In the genomic region with DNA sequence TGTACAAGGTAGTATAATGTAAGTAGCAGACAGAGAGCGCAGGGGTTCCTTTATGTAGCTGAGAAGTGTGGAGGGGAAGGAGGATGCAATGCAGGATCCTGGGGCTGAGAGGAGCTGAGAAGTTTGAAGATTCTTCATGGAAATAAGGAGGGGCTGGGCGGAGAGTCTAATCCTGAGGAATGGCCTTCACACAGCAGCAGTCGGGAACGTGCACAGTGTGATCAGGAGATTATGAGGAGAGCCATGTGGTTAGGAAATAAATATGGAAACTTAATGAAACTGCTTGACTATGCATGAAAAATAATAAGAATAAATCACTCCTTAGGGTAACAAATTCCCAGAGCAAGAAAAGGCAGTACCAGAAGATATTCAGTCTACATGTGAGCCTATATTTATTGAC, we compare ENCODE assay signal across 19 mouse cellular contexts.
"Had no signal": no experiment of that assay in that cellular context is flagged by ENCODE, and none has a peak within 500 bp of the region (broad histone marks: within the 10 kb centered on the region; RNA-seq: fewer than 3 reads in every experiment).

No protein-coding gene starts in this region.

- H3K9me3 ChIP-seq: liver, embryonic 12.5 days; megakaryocyte, embryonic 14.5 days; midbrain, embryonic 13.5 days; midbrain, embryonic 15.5 days; stomach, embryonic 15.5 days had no signal

- DNase-seq: lung, adult 18-20 months; lung, embryonic 14.5 days; lung, postnatal 10 days; lung, postnatal 36 days; retina, postnatal 1 day; right cerebral cortex, adult 18-20 months; right cerebral cortex, postnatal 25 days; thymus, adult 2 months; thymus, postnatal 25 days; thymus, postnatal 4 days had no signal

- ATAC-seq: liver, embryonic 12.5 days; midbrain, embryonic 13.5 days; midbrain, embryonic 15.5 days had no signal

- H3K36me3 ChIP-seq: liver, embryonic 12.5 days; midbrain, embryonic 13.5 days; midbrain, embryonic 15.5 days; stomach, embryonic 15.5 days had no signal

- H3K4me3 ChIP-seq: liver, embryonic 12.5 days; megakaryocyte, embryonic 14.5 days; midbrain, embryonic 13.5 days; midbrain, embryonic 15.5 days; stomach, embryonic 15.5 days had no signal

- H3K4me2 ChIP-seq: liver, embryonic 12.5 days; lung, embryonic 14.5 days; midbrain, embryonic 11.5 days; midbrain, embryonic 13.5 days; midbrain, embryonic 15.5 days; stomach, embryonic 15.5 days had no signal

- H3K27me3 ChIP-seq: liver, embryonic 12.5 days; megakaryocyte, embryonic 14.5 days; midbrain, embryonic 13.5 days; midbrain, embryonic 15.5 days; stomach, embryonic 15.5 days had no signal

- H3K27ac ChIP-seq: liver, embryonic 12.5 days; liver, embryonic 14.5 days; macrophage; midbrain, embryonic 13.5 days; midbrain, embryonic 15.5 days; stomach, embryonic 15.5 days; stomach, postnatal 0 days had no signal

- H3K9ac ChIP-seq: liver, embryonic 12.5 days; liver, embryonic 14.5 days; lung, embryonic 14.5 days; midbrain, embryonic 13.5 days; midbrain, embryonic 15.5 days; stomach, embryonic 15.5 days had no signal

- H3K4me1 ChIP-seq: liver, embryonic 12.5 days; megakaryocyte, embryonic 14.5 days; midbrain, embryonic 15.5 days; stomach, embryonic 15.5 days had no signal
